Mouse (Mus musculus): ENCODE results near the gene Rnf183. TPM values are rescaled to one million over a fixed set of nuclear protein-coding genes. Genes with fewer than 3 reads are reported as not detected.
A peak's percentile ranks its signal among the peaks of the same experiment; 100 is the strongest.
"Not testable (repeated sequence)": the region's sequence is repeated elsewhere in the genome, so short reads cannot be mapped to it uniquely, and the experiment has no call there.

Gene Rnf183
- not detected in 2 replicates for total RNA-seq (2021)
- long read RNA-seq, experiment 1, partial matches to known transcripts = 0 of 1 reads
- long read RNA-seq, experiment 1, other reads (novel, unspliced or antisense) = 1 of 1 reads
- long read RNA-seq, experiment 2, partial matches to known transcripts = 0 of 1 reads
- long read RNA-seq, experiment 2, other reads (novel, unspliced or antisense) = 0 of 1 reads

- no peak for DNase-seq
Measured at GRCm38 (mm10) chr4:62435081-62435480, at the start of gene Rnf183. Rnf183 (minus strand) TSS chr4:62435252.

- peak; percentile 45 for DNase-seq
Measured at GRCm38 (mm10) chr4:62480709-62481605, 45.9 kb upstream of the Rnf183 start.

GRCm38 (mm10) chr4:62479937-62480708 is 45.1 kb upstream of the Rnf183 start, which contains the start of gene Bspry:
Bspry (plus strand) TSS chr4:62480053.
- peak; percentile 55 for DNase-seq

GRCm38 (mm10) chr4:62479593-62479936 is 44.5 kb upstream of the Rnf183 start:
- not testable (repeated sequence) for DNase-seq

- no peak for DNase-seq
Measured at GRCm38 (mm10) chr4:62477542-62478244, 42.6 kb upstream of the Rnf183 start.

GRCm38 (mm10) chr4:62475793-62476192 is 40.7 kb upstream of the Rnf183 start:
- DNase-seq = no peak

- DNase-seq = no peak
Measured at GRCm38 (mm10) chr4:62475131-62475530, 40.1 kb upstream of the Rnf183 start.

- no peak for DNase-seq
Measured at GRCm38 (mm10) chr4:62472071-62472470, 37.0 kb upstream of the Rnf183 start.

GRCm38 (mm10) chr4:62470598-62471051 is 35.6 kb upstream of the Rnf183 start, which contains the start of gene Wdr31:
Wdr31 (minus strand) TSS chr4:62470896.
- DNase-seq = peak; percentile 90

GRCm38 (mm10) chr4:62468158-62468557 is 33.1 kb upstream of the Rnf183 start:
- DNase-seq = no peak

- no peak for DNase-seq
Measured at GRCm38 (mm10) chr4:62463124-62463523, 28.1 kb upstream of the Rnf183 start.

- DNase-seq = no peak
Measured at GRCm38 (mm10) chr4:62460348-62460747, 25.3 kb upstream of the Rnf183 start.

- DNase-seq = no peak
Measured at GRCm38 (mm10) chr4:62459081-62459480, 24.0 kb upstream of the Rnf183 start.

GRCm38 (mm10) chr4:62454995-62455394 is 19.9 kb upstream of the Rnf183 start:
- DNase-seq = peak; percentile 61

- DNase-seq = no peak
Measured at GRCm38 (mm10) chr4:62440986-62441385, 5.9 kb upstream of the Rnf183 start.

GRCm38 (mm10) chr4:62440544-62440943 is 5.5 kb upstream of the Rnf183 start:
- DNase-seq = no peak

- no peak for DNase-seq
Measured at GRCm38 (mm10) chr4:62439793-62440192, 4.7 kb upstream of the Rnf183 start.

GRCm38 (mm10) chr4:62437871-62438270 is 2.8 kb upstream of the Rnf183 start:
- no peak for DNase-seq

- DNase-seq = no peak
Measured at GRCm38 (mm10) chr4:62437256-62437778, 2.3 kb upstream of the Rnf183 start.

GRCm38 (mm10) chr4:62433939-62434870 is 847 bp downstream of the Rnf183 start:
- DNase-seq = no peak

GRCm38 (mm10) chr4:62431522-62431921 is 3.5 kb downstream of the Rnf183 start:
- DNase-seq = no peak
